Mouse (Mus musculus): ENCODE data around the gene Gabrr1. TPM values are rescaled to one million over a fixed set of nuclear protein-coding genes. Genes with fewer than 3 reads are reported as not detected.
A peak's percentile ranks its signal among the peaks of the same experiment; 100 is the strongest.

Gene Gabrr1
- polyA plus RNA-seq, 1 experiment from 2014 or later = not detected

DNA sequence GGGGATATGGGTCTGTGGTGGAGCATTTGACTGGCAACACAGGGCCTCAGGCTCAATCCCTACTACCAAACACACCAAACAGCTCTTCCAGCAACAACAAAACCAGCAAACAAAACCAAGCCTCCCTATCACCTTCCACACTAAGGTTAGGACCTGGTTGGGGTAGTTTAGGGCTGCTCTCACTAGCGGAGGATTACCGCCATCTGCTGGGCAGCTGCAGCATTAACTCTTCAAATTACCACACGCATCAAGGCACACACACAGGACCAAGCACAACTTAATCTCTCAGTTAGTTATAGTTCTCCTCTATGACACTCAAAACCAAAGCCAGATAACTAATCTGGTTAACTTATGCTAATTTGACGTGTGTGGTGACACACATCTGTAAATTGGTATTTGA is 72.4 kb downstream of the Gabrr1 start:
- Histone ChIP-seq H3K27me3 (ENCODE audit: insufficient read depth, low read length) (no peaks in the 10 kb centered on the region), H3K9ac (replicated peaks; ENCODE audit: low read length) (no peak overlapping the region), H3K4me2 (replicated peaks; ENCODE audit: low read depth, low read length) (no peak overlapping the region), H3K9me3 (ENCODE audit: low read length) (0 out of 2 replicates have a peak, but pooled peaks cover 2% of the 10 kb centered on the region), H3K27ac (ENCODE audit: low read length) (no peak overlapping the region), H3K4me3 (ENCODE audit: low read length) (no peak overlapping the region), H3K4me1 (ENCODE audit: insufficient read depth, low read length) (peaks cover 11% of the 10 kb centered on the region; the same call in 1 of the 2 replicates), H3K36me3 (ENCODE audit: insufficient read depth, low read length) (no peaks in the 10 kb centered on the region)
- 0 out of 2 replicates have a peak, but pooled peaks have one; percentile 55 for ATAC-seq (ENCODE audit: low FRiP score, low TSS enrichment)
- WGBS = 5% methylated on average over 4 of the region's 4 CpGs

DNA sequence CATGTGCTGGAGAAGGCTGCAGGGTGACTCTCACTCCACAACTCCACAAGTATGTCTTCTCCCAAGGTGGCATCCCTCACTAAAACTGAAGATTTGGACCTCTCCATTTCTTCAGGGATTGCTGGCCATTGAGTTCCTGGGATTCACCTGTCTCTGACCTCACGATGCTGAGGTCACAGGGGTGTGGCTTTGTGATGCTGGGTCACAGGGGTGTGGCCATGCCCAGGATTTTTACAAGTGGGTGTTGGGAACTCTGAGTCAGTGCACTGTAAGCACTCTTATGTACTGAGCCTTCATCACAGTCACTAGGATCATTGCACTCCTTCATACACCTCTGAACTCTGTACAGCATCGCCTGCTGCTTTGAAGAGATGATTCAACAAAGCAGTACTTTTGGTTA is 75.2 kb downstream of the Gabrr1 start:
- peaks cover 11% of the 10 kb centered on the region; the same call in 1 of the 2 replicates for H3K4me1 ChIP-seq (ENCODE audit: insufficient read depth, low read length)
- H3K9ac ChIP-seq (replicated peaks; ENCODE audit: low read length) = no peak overlapping the region
- no peaks in the 10 kb centered on the region for H3K27me3 ChIP-seq (ENCODE audit: insufficient read depth, low read length)
- H3K27ac ChIP-seq (ENCODE audit: low read length) = no peak overlapping the region
- no peak for ATAC-seq (ENCODE audit: low FRiP score, low TSS enrichment)
- no peak overlapping the region for H3K4me2 ChIP-seq (replicated peaks; ENCODE audit: low read depth, low read length)
- WGBS = 73% methylated on average over 2 of the region's 2 CpGs
- H3K36me3 ChIP-seq (ENCODE audit: insufficient read depth, low read length) = no peaks in the 10 kb centered on the region
- H3K4me3 ChIP-seq (ENCODE audit: low read length) = no peak overlapping the region
- H3K9me3 ChIP-seq (ENCODE audit: low read length) = no peaks in the 10 kb centered on the region

DNA sequence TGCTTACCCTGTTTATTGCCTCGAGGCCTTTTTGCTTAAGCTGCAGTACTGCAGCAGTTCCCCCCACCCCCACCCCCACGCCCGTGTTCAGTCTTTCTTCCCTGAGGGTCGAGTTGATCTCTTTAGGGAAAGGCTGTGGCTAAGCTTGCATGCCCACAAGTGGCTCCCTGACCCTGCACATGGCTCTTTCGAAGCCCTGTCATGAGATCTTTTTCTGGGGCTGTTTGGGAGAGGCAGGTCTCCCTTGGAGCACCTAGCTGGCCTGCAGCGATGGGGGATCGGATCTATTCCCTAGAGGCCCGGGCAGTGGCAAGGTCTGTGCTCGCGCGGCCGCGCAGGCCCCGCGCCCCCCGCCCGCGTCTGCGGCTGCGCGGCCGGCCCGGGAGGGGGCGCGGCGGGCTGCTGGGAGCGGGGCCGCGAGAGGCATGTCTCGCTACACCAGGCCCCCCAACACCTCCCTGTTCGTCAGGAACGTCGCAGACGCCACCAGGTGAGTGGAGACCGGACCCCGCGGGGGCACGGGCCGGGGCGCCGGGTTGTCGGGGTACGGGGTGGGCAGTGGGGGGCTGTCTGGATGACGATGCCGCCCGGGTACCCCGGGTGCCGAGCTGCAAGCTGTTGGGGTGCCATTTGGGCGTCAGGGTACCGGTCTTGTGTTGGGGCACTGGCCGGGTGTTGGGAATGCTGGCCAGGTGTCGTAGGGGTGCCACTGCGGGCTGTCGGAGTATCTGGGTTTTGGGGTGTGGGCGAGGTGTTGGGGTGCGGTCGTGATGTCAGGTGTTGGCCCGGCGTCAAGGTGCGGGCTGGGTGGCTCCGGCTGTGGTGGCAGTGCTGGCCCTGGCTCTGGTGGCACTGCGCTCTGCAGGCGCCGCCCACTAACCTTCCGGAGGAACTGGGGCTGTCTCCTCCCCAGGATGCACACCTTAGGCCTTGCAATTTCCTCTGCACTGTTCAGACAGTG is 76.8 kb downstream of the Gabrr1 start, which contains the start of gene Srsf12:
Gene Srsf12 (plus strand): TSS at position 111 of the 961 bp plus-strand sequence.
- H3K27ac ChIP-seq (ENCODE audit: low read length) = no peak within 1 kb of the TSS
- peak within 1 kb of the TSS; percentile 100 for H3K4me2 ChIP-seq (replicated peaks; ENCODE audit: low read depth, low read length)
- H3K4me1 ChIP-seq (ENCODE audit: insufficient read depth, low read length) = peaks cover 11% of the 10 kb centered on the region; the same call in 1 of the 2 replicates
- no peaks in the 10 kb centered on the region for H3K9me3 ChIP-seq (ENCODE audit: low read length)
- no peaks in the 10 kb centered on the region for H3K27me3 ChIP-seq (ENCODE audit: insufficient read depth, low read length)
- peak within 1 kb of the TSS; percentile 84 for H3K9ac ChIP-seq (replicated peaks; ENCODE audit: low read length)
- ATAC-seq (ENCODE audit: low FRiP score, low TSS enrichment) = peak; percentile 86
- H3K4me3 ChIP-seq (ENCODE audit: low read length) = peak within 1 kb of the TSS; percentile 73
- no peaks in the 10 kb centered on the region for H3K36me3 ChIP-seq (ENCODE audit: insufficient read depth, low read length)
- WGBS = 1% methylated on average over 55 of the region's 65 CpGs

Other genes starting within 250 kb of the Gabrr1 start
- 13.8 and 15.4 TPM in 2 replicates for gene Ankrd6, start 181.7 kb upstream of the Gabrr1 start, polyA plus RNA-seq (2015; fragmentation: Nextera tagmentation; extraction: Ambion mirVana)
- gene Rragd, start 149.5 kb upstream of the Gabrr1 start, polyA plus RNA-seq (2015; fragmentation: Nextera tagmentation; extraction: Ambion mirVana) = 16.0 and 22.0 TPM in 2 replicates
- gene Ube2j1, start 101.1 kb upstream of the Gabrr1 start, polyA plus RNA-seq (2015; fragmentation: Nextera tagmentation; extraction: Ambion mirVana) = 42.5 and 43.8 TPM in 2 replicates
- gene Gabrr2, start 69.5 kb upstream of the Gabrr1 start, polyA plus RNA-seq (2015; fragmentation: Nextera tagmentation; extraction: Ambion mirVana) = 0.17 and 0.29 TPM in 2 replicates
- 0.60 and 1.2 TPM in 2 replicates for gene Pm20d2, start 57.2 kb downstream of the Gabrr1 start, polyA plus RNA-seq (2015; fragmentation: Nextera tagmentation; extraction: Ambion mirVana)
- gene Srsf12, start 76.5 kb downstream of the Gabrr1 start, polyA plus RNA-seq (2015; fragmentation: Nextera tagmentation; extraction: Ambion mirVana) = 5.0 and 5.5 TPM in 2 replicates
- gene Pnrc1, start 157.6 kb downstream of the Gabrr1 start, polyA plus RNA-seq (2015; fragmentation: Nextera tagmentation; extraction: Ambion mirVana) = 81.9 and 83.0 TPM in 2 replicates
- gene Rngtt, start 177.8 kb downstream of the Gabrr1 start, polyA plus RNA-seq (2015; fragmentation: Nextera tagmentation; extraction: Ambion mirVana) = 19.2 and 22.7 TPM in 2 replicates

Data from kidney, embryonic 16.5 days (tissue).